In the genomic region with DNA sequence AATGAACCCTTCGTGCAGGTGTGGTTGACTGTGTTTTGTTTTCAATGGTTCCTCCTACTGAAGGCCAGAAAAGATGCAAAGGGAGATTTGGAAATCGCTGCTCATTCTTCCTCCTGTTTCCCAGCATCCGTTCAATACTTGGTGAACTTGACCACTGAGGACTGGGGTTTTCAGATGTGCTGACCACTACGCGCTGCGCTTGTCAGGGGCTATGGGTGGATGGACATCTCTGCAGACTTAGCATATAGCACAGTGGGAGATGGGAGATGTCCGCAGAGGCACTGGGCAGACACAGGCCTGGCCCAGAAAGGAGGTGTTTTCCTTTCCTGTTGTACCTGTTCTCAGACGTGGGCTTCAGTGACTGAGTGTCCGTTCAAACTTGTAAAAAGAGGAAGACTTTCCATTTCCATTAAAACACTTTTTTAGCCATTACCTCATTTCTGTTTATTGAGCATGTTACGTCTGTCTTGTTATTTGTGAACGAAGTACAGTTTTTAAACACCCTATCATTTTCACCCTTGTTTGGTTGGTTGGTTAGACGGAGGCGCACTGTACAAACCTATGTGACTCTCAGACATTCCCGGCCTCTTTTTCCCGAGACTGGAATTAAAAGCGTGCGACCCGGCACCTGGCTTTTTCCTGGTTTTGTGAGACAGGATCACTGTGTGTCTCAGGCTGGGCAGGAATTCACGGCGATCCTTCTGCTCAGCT, we compare ENCODE assay signal across 8 mouse cellular contexts. TPM values are rescaled to one million over a fixed set of nuclear protein-coding genes. Genes with fewer than 3 reads are reported as not detected.
DNase-seq lines count a peak whose midpoint lies in the region; ATAC-seq lines count a peak whose summit lies in the region.

No protein-coding gene starts in this region.

- WGBS in heart, embryonic 13.5 days, result 31% methylated on average over 20 of the region's 20 CpGs
- 35% methylated on average over 20 of the region's 20 CpGs for WGBS in embryonic facial prominence, embryonic 10.5 days
- whole genome bisulfite sequencing in hindbrain, embryonic 14.5 days, result 37% methylated on average over 20 of the region's 20 CpGs
- 37% methylated on average over 20 of the region's 20 CpGs for WGBS in midbrain, embryonic 12.5 days

- peak overlapping the region; percentile 79 for H3K4me3 ChIP-seq in heart, embryonic 13.5 days
- H3K4me3 ChIP-seq in embryonic facial prominence, embryonic 10.5 days, result peak overlapping the region; percentile 85
- H3K4me3 ChIP-seq in hindbrain, embryonic 14.5 days (replicated peaks; ENCODE audit: low read length), result peak overlapping the region; percentile 58
- peak overlapping the region; percentile 67 for H3K4me3 ChIP-seq in midbrain, embryonic 12.5 days

- no peaks in the 10 kb centered on the region for H3K27me3 ChIP-seq in heart, embryonic 13.5 days (replicated peaks)
- H3K27me3 ChIP-seq in embryonic facial prominence, embryonic 10.5 days (replicated peaks; ENCODE audit: low read depth, poor library complexity, severe bottlenecking), result no peaks in the 10 kb centered on the region
- no peaks in the 10 kb centered on the region for H3K27me3 ChIP-seq in hindbrain, embryonic 14.5 days (ENCODE audit: control insufficient read depth, insufficient read depth, low read length)
- H3K27me3 ChIP-seq in midbrain, embryonic 12.5 days, result no peaks in the 10 kb centered on the region

- intact Hi-C loops in heart, postnatal 36 days (cut with DNase I), result loop anchor here (2.0 kb wide), 1 partner anchor 49 kb away; the partner anchor contains the start of gene Osbpl2
- intact Hi-C loops in left cerebral cortex, postnatal 14 days (cut with DNase I), result loop anchor here (5.0 to 10.0 kb wide), 2 partner anchors 47 to 185 kb away; partner anchors contain the start of genes Osbpl2 and Rps21

- DNase-seq in heart, postnatal 36 days, result no peak
- DNase-seq in embryonic facial prominence, embryonic 10.5 days (ENCODE audit: low spot score), result no peak
- DNase-seq in hindbrain, embryonic 14.5 days (ENCODE audit: low spot score), result no peak
- DNase-seq in gastrocnemius, adult 8-10 months (ENCODE audit: low spot score in 2 of 2), result no peak
- DNase-seq in left cerebral cortex, postnatal 14 days (ENCODE audit: low spot score in 2 of 2), result no peak
- no peak for DNase-seq in left cerebral cortex, adult 18-20 months (ENCODE audit: low spot score in 2 of 2)

- ATAC-seq in heart, embryonic 13.5 days (ENCODE audit: extremely low read depth, insufficient number of reproducible peaks, low FRiP score, low TSS enrichment), result no peak; the same call in 1 of the 2 replicates
- peak; percentile 61 for ATAC-seq in hindbrain, embryonic 14.5 days (ENCODE audit: low FRiP score)
- no peak for ATAC-seq in midbrain, embryonic 12.5 days (ENCODE audit: low FRiP score, low read depth)

- peaks cover 38% of the 10 kb centered on the region for H3K36me3 ChIP-seq in heart, embryonic 13.5 days
- peaks cover 53% of the 10 kb centered on the region for H3K36me3 ChIP-seq in embryonic facial prominence, embryonic 10.5 days (replicated peaks)
- H3K36me3 ChIP-seq in hindbrain, embryonic 14.5 days (replicated peaks; ENCODE audit: control insufficient read depth, insufficient read depth), result peaks cover 38% of the 10 kb centered on the region
- peaks cover 31% of the 10 kb centered on the region for H3K36me3 ChIP-seq in midbrain, embryonic 12.5 days

- H3K9ac ChIP-seq in heart, embryonic 13.5 days, result peak overlapping the region; percentile 85
- H3K9ac ChIP-seq in hindbrain, embryonic 14.5 days, result peak overlapping the region; percentile 72
- peak overlapping the region; percentile 82 for H3K9ac ChIP-seq in midbrain, embryonic 12.5 days (replicated peaks)

- no peaks in the 10 kb centered on the region for H3K9me3 ChIP-seq in heart, embryonic 13.5 days
- peaks cover 6% of the 10 kb centered on the region for H3K9me3 ChIP-seq in embryonic facial prominence, embryonic 10.5 days
- no peaks in the 10 kb centered on the region for H3K9me3 ChIP-seq in hindbrain, embryonic 14.5 days (ENCODE audit: control insufficient read depth, low read length)
- H3K9me3 ChIP-seq in midbrain, embryonic 12.5 days, result no peaks in the 10 kb centered on the region

- H3K27ac ChIP-seq in heart, embryonic 13.5 days (replicated peaks), result peak overlapping the region; percentile 81
- peak overlapping the region; percentile 88 for H3K27ac ChIP-seq in embryonic facial prominence, embryonic 10.5 days (replicated peaks)
- H3K27ac ChIP-seq in hindbrain, embryonic 14.5 days, result peak overlapping the region; percentile 89
- peak overlapping the region; percentile 79 for H3K27ac ChIP-seq in midbrain, embryonic 12.5 days (replicated peaks)

- H3K4me2 ChIP-seq in heart, embryonic 13.5 days, result peak overlapping the region; percentile 95
- H3K4me2 ChIP-seq in hindbrain, embryonic 14.5 days (replicated peaks), result peak overlapping the region; percentile 76
- H3K4me2 ChIP-seq in midbrain, embryonic 12.5 days (replicated peaks), result peak overlapping the region; percentile 83

- H3K4me1 ChIP-seq in heart, embryonic 13.5 days, result peaks cover 15% of the 10 kb centered on the region
- H3K4me1 ChIP-seq in embryonic facial prominence, embryonic 10.5 days, result peaks cover 14% of the 10 kb centered on the region
- H3K4me1 ChIP-seq in hindbrain, embryonic 14.5 days (replicated peaks; ENCODE audit: control insufficient read depth, insufficient read depth, low read length), result peaks cover 14% of the 10 kb centered on the region
- peaks cover 11% of the 10 kb centered on the region for H3K4me1 ChIP-seq in midbrain, embryonic 12.5 days

RNA-seq across cellular contexts. Expression of gene Mtg2, which starts 0.5 kb away (rescaled TPM):
- polyA plus RNA-seq in heart, embryonic 13.5 days (2015; fragmentation: Nextera tagmentation; extraction: Ambion mirVana), result 23.9 and 24.8 TPM in 2 replicates
- total RNA-seq in heart, postnatal 36 days (2021), result 10 to 100 TPM; 27.1 to 30.0 TPM
- 31.3 and 33.0 TPM in 2 replicates for polyA plus RNA-seq in embryonic facial prominence, embryonic 10.5 days (2016; fragmentation: Nextera tagmentation; extraction: Ambion mirVana)
- 29.4 and 30.2 TPM in 2 replicates for polyA plus RNA-seq in hindbrain, embryonic 14.5 days (2014; fragmentation: Nextera tagmentation; extraction: Ambion mirVana)
- 31.8 and 35.0 TPM in 2 replicates for polyA plus RNA-seq in midbrain, embryonic 12.5 days (2016; fragmentation: Nextera tagmentation; extraction: Ambion mirVana)
- total RNA-seq in gastrocnemius, adult 8-10 months (2022), result 10 to 100 TPM; 14.1 to 17.9 (median 16.3) TPM
- 10 to 100 TPM; 16.1 to 17.8 TPM for total RNA-seq in left cerebral cortex, postnatal 14 days (2021)
- 10 to 100 TPM; 13.7 to 17.5 TPM for total RNA-seq in left cerebral cortex, adult 18-20 months (2021)

RNA-seq across cellular contexts. Expression of gene Ss18l1, which starts 27.6 kb away (rescaled TPM):
- polyA plus RNA-seq in heart, embryonic 13.5 days (2015; fragmentation: Nextera tagmentation; extraction: Ambion mirVana), result 2.5 and 3.0 TPM in 2 replicates
- 1 to 10 TPM; 2.0 to 2.4 TPM for total RNA-seq in heart, postnatal 36 days (2021)
- 8.3 and 8.6 TPM in 2 replicates for polyA plus RNA-seq in embryonic facial prominence, embryonic 10.5 days (2016; fragmentation: Nextera tagmentation; extraction: Ambion mirVana)
- 54.2 and 57.2 TPM in 2 replicates for polyA plus RNA-seq in hindbrain, embryonic 14.5 days (2014; fragmentation: Nextera tagmentation; extraction: Ambion mirVana)
- 30.2 and 32.5 TPM in 2 replicates for polyA plus RNA-seq in midbrain, embryonic 12.5 days (2016; fragmentation: Nextera tagmentation; extraction: Ambion mirVana)
- 1 to 10 TPM; 1.8 to 2.5 (median 2.1) TPM for total RNA-seq in gastrocnemius, adult 8-10 months (2022)
- total RNA-seq in left cerebral cortex, postnatal 14 days (2021), result 10 to 100 TPM; 33.8 to 35.0 TPM
- total RNA-seq in left cerebral cortex, adult 18-20 months (2021), result 10 to 100 TPM; 40.2 to 41.9 TPM

RNA-seq across cellular contexts. Expression of gene Psma7, which starts 27.7 kb away (rescaled TPM):
- 382 and 477 TPM in 2 replicates for polyA plus RNA-seq in heart, embryonic 13.5 days (2015; fragmentation: Nextera tagmentation; extraction: Ambion mirVana)
- 100 to 1,000 TPM; 166 to 176 TPM for total RNA-seq in heart, postnatal 36 days (2021)
- polyA plus RNA-seq in embryonic facial prominence, embryonic 10.5 days (2016; fragmentation: Nextera tagmentation; extraction: Ambion mirVana), result 909 and 921 TPM in 2 replicates
- polyA plus RNA-seq in hindbrain, embryonic 14.5 days (2014; fragmentation: Nextera tagmentation; extraction: Ambion mirVana), result 515 and 631 TPM in 2 replicates
- 613 and 651 TPM in 2 replicates for polyA plus RNA-seq in midbrain, embryonic 12.5 days (2016; fragmentation: Nextera tagmentation; extraction: Ambion mirVana)
- 100 to 1,000 TPM; 137 to 165 (median 152) TPM for total RNA-seq in gastrocnemius, adult 8-10 months (2022)
- total RNA-seq in left cerebral cortex, postnatal 14 days (2021), result 100 to 1,000 TPM; 190 to 195 TPM
- 100 to 1,000 TPM; 169 to 172 TPM for total RNA-seq in left cerebral cortex, adult 18-20 months (2021)

RNA-seq across cellular contexts. Expression of gene Hrh3, which starts 34.4 kb away (rescaled TPM):
- polyA plus RNA-seq in heart, embryonic 13.5 days (2015; fragmentation: Nextera tagmentation; extraction: Ambion mirVana), result not detected in 2 replicates
- total RNA-seq in heart, postnatal 36 days (2021), result under 1 TPM in 1 of 2 experiments, not detected in 1; 0.19 TPM
- 0.49 and 0.67 TPM in 2 replicates for polyA plus RNA-seq in embryonic facial prominence, embryonic 10.5 days (2016; fragmentation: Nextera tagmentation; extraction: Ambion mirVana)
- 1.4 and 1.7 TPM in 2 replicates for polyA plus RNA-seq in hindbrain, embryonic 14.5 days (2014; fragmentation: Nextera tagmentation; extraction: Ambion mirVana)
- polyA plus RNA-seq in midbrain, embryonic 12.5 days (2016; fragmentation: Nextera tagmentation; extraction: Ambion mirVana), result 4.1 and 4.8 TPM in 2 replicates
- total RNA-seq in gastrocnemius, adult 8-10 months (2022), result not detected
- total RNA-seq in left cerebral cortex, postnatal 14 days (2021), result 10 to 100 TPM; 65.4 to 73.5 TPM
- 100 to 1,000 TPM in 1 of 2 experiments, 10 to 100 TPM in 1; 87.6 to 114 TPM for total RNA-seq in left cerebral cortex, adult 18-20 months (2021)

RNA-seq across cellular contexts. Expression of gene Lsm14b, which starts 45.1 kb away (rescaled TPM):
- polyA plus RNA-seq in heart, embryonic 13.5 days (2015; fragmentation: Nextera tagmentation; extraction: Ambion mirVana), result 4.8 and 5.3 TPM in 2 replicates
- 10 to 100 TPM; 64.3 to 64.7 TPM for total RNA-seq in heart, postnatal 36 days (2021)
- polyA plus RNA-seq in embryonic facial prominence, embryonic 10.5 days (2016; fragmentation: Nextera tagmentation; extraction: Ambion mirVana), result 8.6 and 9.9 TPM in 2 replicates
- polyA plus RNA-seq in hindbrain, embryonic 14.5 days (2014; fragmentation: Nextera tagmentation; extraction: Ambion mirVana), result 16.1 and 16.9 TPM in 2 replicates
- polyA plus RNA-seq in midbrain, embryonic 12.5 days (2016; fragmentation: Nextera tagmentation; extraction: Ambion mirVana), result 16.9 and 19.5 TPM in 2 replicates
- 10 to 100 TPM; 48.2 to 51.7 (median 50.2) TPM for total RNA-seq in gastrocnemius, adult 8-10 months (2022)
- 100 to 1,000 TPM; 129 to 133 TPM for total RNA-seq in left cerebral cortex, postnatal 14 days (2021)
- 100 to 1,000 TPM; 104 to 106 TPM for total RNA-seq in left cerebral cortex, adult 18-20 months (2021)

Comparison
In these comparisons a context has a peak if more than half of its experiments do, and no peak if none do; other contexts are left out.
1. RNA of gene Ss18l1, which starts 27.6 kb away (total RNA-seq): 40.2 to 41.9 TPM in left cerebral cortex, adult 18-20 months and 33.8 to 35.0 TPM in left cerebral cortex, postnatal 14 days; 2.0 to 2.4 TPM in heart, postnatal 36 days and 1.8 to 2.5 TPM in gastrocnemius, adult 8-10 months; every median in the first group is over 10 times any median in the second.
2. Peak in every context shown above with its lines, with median percentiles within 50 percentile points of each other: H3K27ac ChIP-seq, H3K4me2 ChIP-seq, H3K4me3 ChIP-seq and H3K9ac ChIP-seq.